Mouse (Mus musculus) frontal cortex, adult (tissue): Measurements from ENCODE around the gene Gm48551.

ENCODE experiments used
- ATAC-seq: cut with Nextera tagmentation; 2 replicates; pipeline ENCODE4 v1.9.2; 2017; ENCODE audit warnings: mild to moderate bottlenecking, moderate library complexity, mixed read lengths; ENCODE audit not compliant: low TSS enrichment

Gene Gm48551

DNA sequence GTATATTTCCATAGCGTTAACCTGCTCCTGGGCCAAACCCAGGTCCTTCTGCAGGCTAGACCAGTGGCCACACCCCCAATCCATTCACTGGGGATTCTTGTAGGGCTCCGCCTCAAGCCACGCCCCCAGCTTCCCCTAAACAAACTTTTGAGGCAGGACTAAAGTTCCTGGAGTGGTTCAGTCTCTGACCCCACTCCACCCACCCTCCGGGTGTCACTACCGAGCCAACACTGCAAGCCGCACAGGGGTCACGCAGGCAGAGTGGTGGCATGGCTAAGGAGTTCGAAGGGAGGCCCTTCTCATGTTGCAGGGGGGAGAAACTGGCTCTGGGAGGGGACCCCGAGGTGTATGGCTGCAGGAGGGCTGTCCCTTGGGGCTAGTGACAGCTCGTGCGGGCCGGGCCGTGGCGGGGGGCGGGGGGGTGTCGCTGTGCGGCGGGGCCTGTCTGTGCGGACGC lies 45.4 kb downstream of the Gm48551 start:
- no peak for ATAC-seq

GRCm38 (mm10) chr10:81430141-81430830 lies 46.0 kb downstream of the Gm48551 start:
- 0 out of 2 replicates have a peak, but pooled peaks have one; percentile 3 for ATAC-seq

DNA sequence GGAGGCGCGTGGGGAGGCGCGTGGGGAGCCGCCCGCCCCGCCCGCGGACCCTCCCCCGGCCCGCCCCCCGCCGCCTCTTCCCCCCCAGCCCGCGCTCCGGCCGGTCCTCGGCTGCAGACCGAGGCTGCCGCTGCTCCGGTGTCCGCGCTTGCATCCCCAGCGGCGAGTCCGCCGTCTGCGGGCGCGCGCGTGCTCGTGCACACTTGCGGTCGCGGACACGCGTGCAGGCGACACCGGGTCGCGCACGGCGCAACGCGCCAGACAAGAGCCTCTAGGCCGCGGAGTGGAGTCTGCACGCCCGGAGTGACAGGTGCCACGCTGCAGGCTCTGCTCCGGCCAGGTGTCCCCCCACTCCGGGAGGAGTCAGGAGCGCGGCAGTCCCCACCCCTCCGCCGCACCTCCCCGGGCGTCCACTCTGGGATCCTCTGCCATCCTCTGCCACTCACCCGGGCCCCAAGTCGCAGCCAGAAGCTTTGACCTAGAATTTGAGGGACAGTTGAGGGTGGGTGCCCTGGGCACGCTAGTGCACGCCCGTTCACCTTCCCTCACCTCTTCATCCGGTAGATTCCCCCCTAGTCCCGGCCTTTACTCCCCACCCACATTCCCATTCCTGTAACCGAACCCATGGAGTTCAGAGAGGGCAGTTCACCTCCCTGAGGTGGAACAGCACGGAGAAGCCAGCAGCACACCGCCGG lies 46.7 kb downstream of the Gm48551 start:
- no peak for ATAC-seq

- ATAC-seq = no peak
Measured at GRCm38 (mm10) chr10:81431526-81432168, 47.4 kb downstream of the Gm48551 start.

DNA sequence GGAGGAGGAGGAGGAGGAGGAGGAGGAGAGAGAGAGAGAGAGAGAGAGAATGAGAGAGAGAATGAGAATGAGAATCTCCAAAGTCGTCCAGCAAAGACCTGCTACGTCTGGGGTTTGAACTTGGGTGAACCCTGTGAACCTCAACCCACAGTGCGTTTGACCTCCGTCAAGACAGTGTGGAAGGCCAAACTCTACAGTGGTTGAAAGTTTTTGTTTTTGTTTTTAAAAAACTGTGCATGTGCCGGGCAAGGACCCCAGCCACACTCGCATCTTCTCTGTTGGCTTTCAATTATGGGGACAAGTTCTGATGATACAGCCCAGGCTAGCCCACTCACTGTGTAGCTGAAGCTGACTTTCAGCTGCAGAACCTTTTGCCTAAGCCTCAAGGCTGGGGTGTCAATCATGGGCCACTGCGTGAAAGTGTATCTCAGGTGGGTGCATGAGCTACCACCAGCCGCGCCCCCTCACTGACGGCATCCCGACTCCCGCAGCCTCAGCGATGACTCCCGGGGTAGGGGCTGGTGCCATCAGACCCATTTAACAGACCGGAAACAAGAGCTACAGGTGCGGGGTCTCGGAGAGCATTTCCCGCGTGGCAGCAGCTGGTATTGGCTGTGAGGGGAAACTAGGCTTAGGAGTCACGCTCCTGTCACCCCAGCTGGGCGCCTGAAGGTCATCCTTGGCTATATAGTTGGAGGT lies 48.1 kb downstream of the Gm48551 start:
- ATAC-seq = no peak

- ATAC-seq = peak; percentile 78
Measured at GRCm38 (mm10) chr10:81432868-81433262, 48.6 kb downstream of the Gm48551 start.

DNA sequence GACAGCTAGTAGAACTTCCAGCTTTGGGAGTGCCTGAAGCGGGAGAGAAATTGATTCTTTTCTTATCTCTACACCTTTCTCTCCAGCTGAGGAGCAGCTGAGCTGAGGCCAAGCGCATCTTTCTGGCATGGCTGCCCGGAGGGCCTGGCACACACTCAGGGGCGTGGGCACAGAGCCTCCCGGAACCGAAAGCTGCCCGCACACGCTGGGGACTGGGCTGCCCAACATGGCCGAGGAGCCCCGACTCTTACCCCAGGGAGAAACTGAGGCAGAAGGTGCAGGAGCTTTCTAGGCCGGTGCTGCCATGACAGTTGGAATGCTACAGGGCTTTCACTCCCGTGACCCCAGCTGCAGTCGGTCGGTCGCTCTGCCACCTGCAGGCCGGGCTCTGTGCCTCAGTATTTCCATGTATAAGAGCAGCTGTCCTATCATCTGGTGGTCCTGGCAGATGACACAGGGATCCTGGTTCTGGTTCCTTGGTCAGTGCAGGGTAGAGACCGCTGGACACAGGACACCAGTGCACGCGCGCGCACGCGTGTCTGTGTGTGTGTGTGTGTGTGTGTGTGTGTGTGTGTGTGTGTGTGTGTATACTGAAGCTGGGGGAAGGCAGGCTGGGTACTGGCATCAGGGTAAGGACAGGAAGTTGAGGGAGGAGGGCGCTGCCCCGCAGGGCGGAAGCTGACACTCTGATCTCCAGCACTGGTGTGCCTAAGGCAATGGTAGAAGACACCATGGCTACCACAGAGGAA lies 49.4 kb downstream of the Gm48551 start:
- ATAC-seq = no peak

- no peak for ATAC-seq
Measured at GRCm38 (mm10) chr10:81434361-81435263, 50.3 kb downstream of the Gm48551 start.

- ATAC-seq = 0 out of 2 replicates have a peak, but pooled peaks have one; percentile 5
Measured at GRCm38 (mm10) chr10:81435436-81435835, 51.2 kb downstream of the Gm48551 start.

DNA sequence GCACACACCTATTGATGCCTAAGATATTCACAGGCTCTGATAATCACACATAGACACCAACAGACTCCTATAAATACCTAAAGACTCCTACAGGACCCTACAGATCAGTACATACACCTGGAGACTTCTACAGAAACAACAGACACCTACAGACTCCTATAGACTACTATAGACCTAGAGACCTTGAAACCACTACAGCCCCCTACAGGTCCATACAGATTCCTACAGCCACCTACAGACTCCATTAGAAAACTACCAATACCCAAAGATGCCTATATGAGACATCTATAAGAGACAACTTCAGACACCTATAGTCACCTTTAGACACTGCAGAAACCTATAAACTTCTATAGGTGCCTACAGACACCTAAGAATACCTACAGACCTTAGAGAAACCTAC lies 56.8 kb downstream of the Gm48551 start:
- ATAC-seq = no peak
